Mouse (Mus musculus): ENCODE measurements at regions not wholly inside any gene's neighbourhood (a gene's known extent, or its start where the extent isn't known, plus 50 kb on each side); places are given as distances from the start of the nearest gene placed in this dataset.
A peak's percentile ranks its signal among the peaks of the same experiment; 100 is the strongest.

- DNase-seq (ENCODE audit: low spot score) = no peak
Measured at GRCm38 (mm10) chr6:51012086-51012830, 358.0 kb upstream of the Npvf start.

GRCm38 (mm10) chr6:51015735-51016134, 361.5 kb upstream of the Npvf start:
- DNase-seq (ENCODE audit: low spot score) = no peak

GRCm38 (mm10) chr6:51016441-51017070, 362.3 kb upstream of the Npvf start:
- no peak for DNase-seq (ENCODE audit: low spot score)

- no peak for DNase-seq (ENCODE audit: low spot score)
Measured at GRCm38 (mm10) chr6:51017260-51017999, 363.2 kb upstream of the Npvf start.

- DNase-seq (ENCODE audit: low spot score) = no peak
Measured at GRCm38 (mm10) chr6:51021206-51021605, 367.0 kb upstream of the Npvf start.

- no peak for DNase-seq (ENCODE audit: low spot score)
Measured at GRCm38 (mm10) chr6:51023361-51023760, 369.1 kb upstream of the Npvf start.

GRCm38 (mm10) chr6:51024756-51025155, 370.5 kb upstream of the Npvf start:
- no peak for DNase-seq (ENCODE audit: low spot score)

- DNase-seq (ENCODE audit: low spot score) = no peak
Measured at GRCm38 (mm10) chr6:51025411-51025810, 371.2 kb upstream of the Npvf start.

GRCm38 (mm10) chr6:51027296-51027695, 373.1 kb upstream of the Npvf start:
- DNase-seq (ENCODE audit: low spot score) = no peak

- DNase-seq (ENCODE audit: low spot score) = no peak
Measured at GRCm38 (mm10) chr6:51029516-51029915, 375.3 kb upstream of the Npvf start.

- DNase-seq (ENCODE audit: low spot score) = no peak
Measured at GRCm38 (mm10) chr6:51029953-51030352, 375.7 kb upstream of the Npvf start.

- no peak for DNase-seq (ENCODE audit: low spot score)
Measured at GRCm38 (mm10) chr6:51033835-51034234, 379.6 kb upstream of the Npvf start.

GRCm38 (mm10) chr6:51036074-51036473, 381.8 kb upstream of the Npvf start:
- DNase-seq (ENCODE audit: low spot score) = no peak

- DNase-seq (ENCODE audit: low spot score) = no peak
Measured at GRCm38 (mm10) chr6:51036553-51036952, 382.3 kb upstream of the Npvf start.

- DNase-seq (ENCODE audit: low spot score) = no peak
Measured at GRCm38 (mm10) chr6:51036956-51037355, 382.7 kb upstream of the Npvf start.

GRCm38 (mm10) chr6:51039486-51040180, 385.4 kb upstream of the Npvf start:
- no peak for DNase-seq (ENCODE audit: low spot score)

GRCm38 (mm10) chr6:51043970-51044369, 388.5 kb upstream of the Nfe2l3 start:
- no peak for DNase-seq (ENCODE audit: low spot score)

GRCm38 (mm10) chr6:51044873-51045272, 387.6 kb upstream of the Nfe2l3 start:
- DNase-seq (ENCODE audit: low spot score) = no peak

- no peak for DNase-seq (ENCODE audit: low spot score)
Measured at GRCm38 (mm10) chr6:51052451-51052921, 380.0 kb upstream of the Nfe2l3 start.

- no peak for DNase-seq (ENCODE audit: low spot score)
Measured at GRCm38 (mm10) chr6:51057229-51057628, 375.2 kb upstream of the Nfe2l3 start.

- DNase-seq (ENCODE audit: low spot score) = peak; percentile 50
Measured at GRCm38 (mm10) chr6:51059923-51060847, 372.3 kb upstream of the Nfe2l3 start.

All from yolk sac, embryonic 10.5 days (tissue).